Mouse (Mus musculus) spleen, adult 2 months (tissue): ENCODE measurements at regions not wholly inside any gene's neighbourhood (a gene's known extent, or its start where the extent isn't known, plus 50 kb on each side); places are given as distances from the start of the nearest gene placed in this dataset.

ENCODE experiments used
- CTCF ChIP-seq: fragments of 200-500 bp; IDR thresholded peaks from 2 replicates; pipeline ENCODE4 v1.5.1; 2011; ENCODE audit warnings: mild to moderate bottlenecking, inconsistent platforms; ENCODE audit not compliant: insufficient read depth, insufficient read length, insufficient replicate concordance; ENCODE audit errors: extremely low read depth
- POLR2A ChIP-seq: fragments of 200-500 bp; IDR thresholded peaks from 2 replicates; pipeline ENCODE4 v1.6.1; 2011; ENCODE audit warnings: low read depth, low read length, inconsistent platforms

- no peak for TF ChIP-seq CTCF
- no peak for TF ChIP-seq POLR2A
Measured at GRCm38 (mm10) chr1:128975586-128975985, 297.5 kb upstream of the Thsd7b start.
